Mouse (Mus musculus): ENCODE measurements around the gene Olfr1364. TPM values are rescaled to one million over a fixed set of nuclear protein-coding genes. Genes with fewer than 3 reads are reported as not detected.

The Olfr1364 gene
- polyA plus RNA-seq, 1 experiment from 2014 or later: not detected

DNA sequence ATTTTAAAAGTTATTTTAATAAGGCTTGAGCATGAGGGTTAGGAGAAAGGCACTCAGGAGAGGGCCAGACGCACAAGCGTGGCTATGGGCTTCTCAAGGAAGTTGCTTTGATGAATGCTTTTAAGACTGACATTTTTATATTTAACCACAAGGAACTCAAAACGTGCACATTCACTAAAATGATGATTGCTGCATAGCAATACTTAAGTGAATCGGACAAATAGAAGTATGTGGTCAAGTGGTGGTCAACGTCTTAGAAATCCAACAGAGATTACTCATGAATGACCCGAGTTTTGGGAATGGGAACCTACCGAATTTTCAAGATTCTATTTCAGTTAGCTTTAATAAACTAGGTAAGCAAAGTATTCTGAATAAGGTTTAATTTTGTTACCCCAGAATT, 51.4 kb downstream of the Olfr1364 start:
- peak; percentile 22 for DNase-seq (ENCODE audit: low spot score)

More for the DNA sequence above, 51.4 kb downstream of the Olfr1364 start:
- 52% methylated on average over 7 of the region's 7 CpGs for WGBS
- H3K4me1 ChIP-seq (ENCODE audit: control insufficient read depth, insufficient read depth, low read length): no peaks in the 10 kb centered on the region
- no peak overlapping the region for H3K27ac ChIP-seq (replicated peaks; ENCODE audit: low read depth, low read length)
- H3K9ac ChIP-seq (replicated peaks; ENCODE audit: low read length): no peak overlapping the region
- no peak for ATAC-seq (replicated peaks; ENCODE audit: insufficient number of reproducible peaks, low FRiP score, low TSS enrichment, low read depth)
- H3K36me3 ChIP-seq (replicated peaks; ENCODE audit: control insufficient read depth, insufficient read depth, low read depth, low read length): no peaks in the 10 kb centered on the region
- H3K4me2 ChIP-seq (ENCODE audit: low read depth, low read length): 0 out of 2 replicates have a peak overlapping the region, but pooled peaks have one; percentile 24
- H3K9me3 ChIP-seq (replicated peaks; ENCODE audit: control insufficient read depth, low read length): no peaks in the 10 kb centered on the region
- no peaks in the 10 kb centered on the region for H3K27me3 ChIP-seq (ENCODE audit: control insufficient read depth, insufficient read depth, low read length)
- no peak overlapping the region; the same call in 1 of the 2 replicates for H3K4me3 ChIP-seq (ENCODE audit: low read depth, low read length)

Other genes starting within 250 kb of the Olfr1364 start
- gene Olfr1367, start 234.8 kb downstream of the Olfr1364 start, polyA plus RNA-seq (2014; fragmentation: Nextera tagmentation; extraction: Ambion mirVana): not detected in 2 replicates
- 20.5 and 21.5 TPM in 2 replicates for gene Zscan12, start 218.9 kb downstream of the Olfr1364 start, polyA plus RNA-seq (2014; fragmentation: Nextera tagmentation; extraction: Ambion mirVana)
- gene Zkscan3, start 179.0 kb downstream of the Olfr1364 start, polyA plus RNA-seq (2014; fragmentation: Nextera tagmentation; extraction: Ambion mirVana): 84.9 and 89.5 TPM in 2 replicates
- gene Pgbd1, start 140.7 kb downstream of the Olfr1364 start, polyA plus RNA-seq (2014; fragmentation: Nextera tagmentation; extraction: Ambion mirVana): 5.6 and 6.2 TPM in 2 replicates
- gene Zscan26, start 128.0 kb downstream of the Olfr1364 start, polyA plus RNA-seq (2014; fragmentation: Nextera tagmentation; extraction: Ambion mirVana): 17.9 and 19.3 TPM in 2 replicates
- gene Nkapl, start 113.2 kb downstream of the Olfr1364 start, polyA plus RNA-seq (2014; fragmentation: Nextera tagmentation; extraction: Ambion mirVana): 1.9 and 3.1 TPM in 2 replicates
- 3.8 and 4.2 TPM in 2 replicates for gene Zkscan4, start 102.9 kb downstream of the Olfr1364 start, polyA plus RNA-seq (2014; fragmentation: Nextera tagmentation; extraction: Ambion mirVana)
- gene Gm10065, start 102.3 kb downstream of the Olfr1364 start, polyA plus RNA-seq (2014; fragmentation: Nextera tagmentation; extraction: Ambion mirVana): not detected in 2 replicates
- gene AK157302, start 86.5 kb downstream of the Olfr1364 start, polyA plus RNA-seq (2014; fragmentation: Nextera tagmentation; extraction: Ambion mirVana): 0.35 and 0.41 TPM in 2 replicates
- gene Gm11273, start 80.3 kb downstream of the Olfr1364 start, polyA plus RNA-seq (2014; fragmentation: Nextera tagmentation; extraction: Ambion mirVana): 1.9 and 5.2 TPM in 2 replicates
- gene Zkscan8, start 50.6 kb downstream of the Olfr1364 start, polyA plus RNA-seq (2014; fragmentation: Nextera tagmentation; extraction: Ambion mirVana): 8.7 and 11.9 TPM in 2 replicates
- gene Olfr1366, start 39.0 kb downstream of the Olfr1364 start, polyA plus RNA-seq (2014; fragmentation: Nextera tagmentation; extraction: Ambion mirVana): 0.13 and 0.24 TPM in 2 replicates
- not detected in 2 replicates for gene Olfr1535, start 21.9 kb downstream of the Olfr1364 start, polyA plus RNA-seq (2014; fragmentation: Nextera tagmentation; extraction: Ambion mirVana)
- not detected in 2 replicates for gene Olfr1362, start 32.3 kb upstream of the Olfr1364 start, polyA plus RNA-seq (2014; fragmentation: Nextera tagmentation; extraction: Ambion mirVana)
- gene Olfr11, start 60.8 kb upstream of the Olfr1364 start, polyA plus RNA-seq (2014; fragmentation: Nextera tagmentation; extraction: Ambion mirVana): not detected in 2 replicates
- gene Olfr1361, start 81.6 kb upstream of the Olfr1364 start, polyA plus RNA-seq (2014; fragmentation: Nextera tagmentation; extraction: Ambion mirVana): not detected in 2 replicates
- not detected in 2 replicates for gene Olfr1360, start 95.6 kb upstream of the Olfr1364 start, polyA plus RNA-seq (2014; fragmentation: Nextera tagmentation; extraction: Ambion mirVana)
- not detected in 2 replicates for gene Olfr1359, start 116.4 kb upstream of the Olfr1364 start, polyA plus RNA-seq (2014; fragmentation: Nextera tagmentation; extraction: Ambion mirVana)
- gene Hist1h2bl, start 134.4 kb upstream of the Olfr1364 start, polyA plus RNA-seq (2014; fragmentation: Nextera tagmentation; extraction: Ambion mirVana): 4.6 TPM in 2 replicates
- 26.6 and 30.4 TPM in 2 replicates for gene Hist1h2ai, start 134.7 kb upstream of the Olfr1364 start, polyA plus RNA-seq (2014; fragmentation: Nextera tagmentation; extraction: Ambion mirVana)
- gene Hist1h3h, start 135.9 kb upstream of the Olfr1364 start, polyA plus RNA-seq (2014; fragmentation: Nextera tagmentation; extraction: Ambion mirVana): 9.7 and 14.7 TPM in 2 replicates
- gene Hist1h2bm, start 140.3 kb upstream of the Olfr1364 start, polyA plus RNA-seq (2014; fragmentation: Nextera tagmentation; extraction: Ambion mirVana): 6.3 and 6.4 TPM in 2 replicates
- 1.4 and 2.7 TPM in 2 replicates for gene Hist1h4j, start 153.3 kb upstream of the Olfr1364 start, polyA plus RNA-seq (2014; fragmentation: Nextera tagmentation; extraction: Ambion mirVana)
- 7.7 and 8.5 TPM in 2 replicates for gene Hist1h4k, start 168.7 kb upstream of the Olfr1364 start, polyA plus RNA-seq (2014; fragmentation: Nextera tagmentation; extraction: Ambion mirVana)
- gene Hist1h2ak, start 172.1 kb upstream of the Olfr1364 start, polyA plus RNA-seq (2014; fragmentation: Nextera tagmentation; extraction: Ambion mirVana): 10.4 and 12.0 TPM in 2 replicates
- gene Hist1h2bn, start 172.4 kb upstream of the Olfr1364 start, polyA plus RNA-seq (2014; fragmentation: Nextera tagmentation; extraction: Ambion mirVana): 1.2 and 1.9 TPM in 2 replicates
- 20.2 and 23.6 TPM in 2 replicates for gene Hist1h1b, start 198.9 kb upstream of the Olfr1364 start, polyA plus RNA-seq (2014; fragmentation: Nextera tagmentation; extraction: Ambion mirVana)
- 270 and 294 TPM in 2 replicates for gene Hist1h3i, start 201.6 kb upstream of the Olfr1364 start, polyA plus RNA-seq (2014; fragmentation: Nextera tagmentation; extraction: Ambion mirVana)
- gene Hist1h2an, start 205.5 kb upstream of the Olfr1364 start, polyA plus RNA-seq (2014; fragmentation: Nextera tagmentation; extraction: Ambion mirVana): 3.7 and 7.3 TPM in 2 replicates
- gene Hist1h2bp, start 205.7 kb upstream of the Olfr1364 start, polyA plus RNA-seq (2014; fragmentation: Nextera tagmentation; extraction: Ambion mirVana): 3.1 and 3.8 TPM in 2 replicates
- gene Hist1h2bq, start 228.4 kb upstream of the Olfr1364 start, polyA plus RNA-seq (2014; fragmentation: Nextera tagmentation; extraction: Ambion mirVana): 23.5 and 23.8 TPM in 2 replicates
- gene Hist1h2ao, start 228.7 kb upstream of the Olfr1364 start, polyA plus RNA-seq (2014; fragmentation: Nextera tagmentation; extraction: Ambion mirVana): 2.8 TPM in 1 of 2 replicates, not detected in the other
- gene Hist1h4m, start 230.0 kb upstream of the Olfr1364 start, polyA plus RNA-seq (2014; fragmentation: Nextera tagmentation; extraction: Ambion mirVana): not detected in 2 replicates